Mouse (Mus musculus): ENCODE results near the gene Cpped1. TPM values are rescaled to one million over a fixed set of nuclear protein-coding genes. Genes with fewer than 3 reads are reported as not detected.

The Cpped1 gene
- polyA plus RNA-seq, 1 experiment: not detected

DNA sequence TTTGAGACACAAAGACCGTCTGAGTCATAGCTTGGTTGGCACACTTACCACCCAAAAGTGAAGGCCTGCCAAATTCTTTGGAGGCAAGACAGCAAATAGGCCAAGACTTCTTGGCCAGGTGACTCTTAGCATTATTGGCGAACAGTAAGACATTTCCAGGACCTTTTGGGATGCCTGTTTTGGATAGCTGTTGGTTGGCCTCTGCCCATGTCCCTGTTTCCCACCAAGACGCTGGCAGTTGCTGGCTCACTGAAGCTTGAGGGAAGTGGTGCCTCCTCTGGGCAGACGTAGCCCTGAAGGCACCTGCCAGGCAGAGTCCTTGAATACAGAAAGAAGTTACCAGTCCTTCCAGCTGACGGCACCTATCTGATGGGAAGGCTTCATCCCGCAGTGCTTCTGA, 8.9 kb downstream of the Cpped1 start:
- no peak for TF ChIP-seq POLR2A (IDR thresholded peaks at IDR 0.05; ENCODE audit: insufficient read depth, low read depth, low read length)
- no peak for TF ChIP-seq CTCF (IDR thresholded peaks at IDR 0.05; ENCODE audit: insufficient read depth, low read depth, low read length)
- H3K4me3 ChIP-seq (ENCODE audit: insufficient read depth, low read depth, low read length): no peak overlapping the region
- H3K27ac ChIP-seq (ENCODE audit: insufficient read depth, low read depth, low read length): no peak overlapping the region
- H3K4me1 ChIP-seq (ENCODE audit: control insufficient read depth, insufficient read depth, low read length): no peaks in the 10 kb centered on the region
- 79% methylated on average over 6 of the region's 6 CpGs for WGBS

DNA sequence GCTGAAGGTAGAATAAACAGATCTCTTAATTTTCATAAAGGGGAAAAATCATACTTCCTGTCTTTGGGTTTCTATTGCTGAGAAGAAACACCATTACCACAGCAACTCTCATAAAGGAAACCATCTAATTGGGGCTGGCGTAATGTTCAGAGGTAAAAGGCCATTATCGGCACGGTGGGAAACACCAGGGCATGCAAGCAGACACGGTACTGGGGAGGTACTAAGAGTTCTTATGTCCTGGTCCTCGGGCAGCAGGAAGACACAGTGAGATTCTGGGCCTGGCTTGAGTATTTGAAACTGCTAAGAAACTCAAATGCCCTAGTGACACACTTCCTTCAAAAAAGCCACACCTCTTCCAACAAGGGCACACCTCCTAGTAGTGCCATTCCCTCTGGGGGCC, 12.8 kb downstream of the Cpped1 start:
- Histone ChIP-seq H3K4me1 (ENCODE audit: control insufficient read depth, insufficient read depth, low read length) (no peaks in the 10 kb centered on the region), H3K4me3 (ENCODE audit: insufficient read depth, low read depth, low read length) (no peak overlapping the region), H3K27ac (ENCODE audit: insufficient read depth, low read depth, low read length) (no peak overlapping the region)
- TF ChIP-seq POLR2A (IDR thresholded peaks at IDR 0.05; ENCODE audit: insufficient read depth, low read depth, low read length) (no peak), CTCF (IDR thresholded peaks at IDR 0.05; ENCODE audit: insufficient read depth, low read depth, low read length) (no peak)
- WGBS: 90% methylated on average over 5 of the region's 5 CpGs

DNA sequence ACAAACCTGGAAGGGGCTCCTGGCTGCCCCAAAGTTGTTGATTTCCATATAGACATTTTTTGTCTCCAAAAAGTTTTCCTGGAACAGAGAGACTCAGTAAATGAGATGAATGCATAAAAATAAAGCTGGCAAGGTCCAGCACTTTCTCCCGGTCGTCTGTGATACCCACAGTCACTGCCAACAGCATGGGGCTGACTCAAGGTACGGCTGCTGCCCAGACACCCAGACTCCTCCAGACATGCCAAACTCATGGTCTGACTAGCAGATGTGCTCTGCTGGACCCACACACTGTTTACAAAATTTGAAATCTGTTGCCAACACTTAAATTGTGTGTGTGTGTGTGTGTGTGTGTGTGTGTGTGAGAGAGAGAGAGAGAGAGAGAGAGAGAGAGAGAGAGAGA, 14.4 kb downstream of the Cpped1 start:
- TF ChIP-seq CTCF (IDR thresholded peaks at IDR 0.05; ENCODE audit: insufficient read depth, low read depth, low read length) (no peak), POLR2A (IDR thresholded peaks at IDR 0.05; ENCODE audit: insufficient read depth, low read depth, low read length) (no peak)

DNA sequence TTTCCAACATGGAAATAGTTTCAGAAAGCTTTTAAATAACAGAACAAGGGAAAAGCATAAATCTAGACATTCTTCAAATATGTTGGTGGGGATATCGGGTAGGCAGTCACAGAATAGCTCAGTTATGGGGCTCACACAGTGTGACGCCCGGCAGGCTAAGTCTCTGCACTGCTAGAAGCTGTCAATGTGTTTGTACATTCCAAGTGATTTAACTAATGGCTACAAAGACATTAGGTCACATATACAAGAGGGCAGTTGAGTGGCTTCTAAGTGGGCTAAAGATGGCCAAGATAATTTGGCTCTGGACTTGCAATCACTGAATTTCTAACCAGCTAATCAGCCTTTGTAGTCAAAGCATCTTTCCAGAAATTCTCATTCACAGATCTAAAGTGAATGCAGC, 19.1 kb downstream of the Cpped1 start:
- TF ChIP-seq CTCF (IDR thresholded peaks at IDR 0.05; ENCODE audit: insufficient read depth, low read depth, low read length): no peak
- no peak for TF ChIP-seq POLR2A (IDR thresholded peaks at IDR 0.05; ENCODE audit: insufficient read depth, low read depth, low read length)
- H3K27ac ChIP-seq (ENCODE audit: insufficient read depth, low read depth, low read length): no peak overlapping the region
- WGBS: 82% methylated on average over 3 of the region's 3 CpGs
- no peak overlapping the region for H3K4me3 ChIP-seq (ENCODE audit: insufficient read depth, low read depth, low read length)
- peaks cover 3% of the 10 kb centered on the region for H3K4me1 ChIP-seq (ENCODE audit: control insufficient read depth, insufficient read depth, low read length)

More for the DNA sequence above, 14.4 kb downstream of the Cpped1 start:
- WGBS: 64% methylated on average over 3 of the region's 3 CpGs
- no peak overlapping the region for H3K4me3 ChIP-seq (ENCODE audit: insufficient read depth, low read depth, low read length)
- H3K27ac ChIP-seq (ENCODE audit: insufficient read depth, low read depth, low read length): no peak overlapping the region
- H3K4me1 ChIP-seq (ENCODE audit: control insufficient read depth, insufficient read depth, low read length): no peaks in the 10 kb centered on the region

DNA sequence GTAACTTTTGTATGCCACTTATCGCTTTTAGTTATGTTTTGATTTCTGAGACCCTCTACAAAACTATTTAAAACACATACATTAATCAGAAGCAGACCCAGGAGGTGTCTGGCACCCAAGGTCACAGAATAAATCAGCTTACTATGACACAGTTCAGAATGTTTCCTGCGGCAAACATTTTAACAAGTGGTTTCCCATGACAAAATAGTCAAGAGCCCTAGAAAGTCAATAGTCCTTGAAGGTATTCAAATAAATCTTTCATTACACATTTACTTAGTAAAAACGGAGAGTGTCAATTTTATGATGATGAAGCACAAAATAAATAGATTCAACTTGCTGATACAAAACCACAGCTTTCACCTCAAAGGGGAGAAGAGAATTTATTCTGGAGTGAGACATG, 19.5 kb downstream of the Cpped1 start:
- no peak overlapping the region for H3K4me3 ChIP-seq (ENCODE audit: insufficient read depth, low read depth, low read length)
- TF ChIP-seq POLR2A (IDR thresholded peaks at IDR 0.05; ENCODE audit: insufficient read depth, low read depth, low read length) (no peak), CTCF (IDR thresholded peaks at IDR 0.05; ENCODE audit: insufficient read depth, low read depth, low read length) (no peak)
- 95% methylated on average over 3 of the region's 3 CpGs for WGBS
- H3K4me1 ChIP-seq (ENCODE audit: control insufficient read depth, insufficient read depth, low read length): peaks cover 3% of the 10 kb centered on the region
- H3K27ac ChIP-seq (ENCODE audit: insufficient read depth, low read depth, low read length): no peak overlapping the region

DNA sequence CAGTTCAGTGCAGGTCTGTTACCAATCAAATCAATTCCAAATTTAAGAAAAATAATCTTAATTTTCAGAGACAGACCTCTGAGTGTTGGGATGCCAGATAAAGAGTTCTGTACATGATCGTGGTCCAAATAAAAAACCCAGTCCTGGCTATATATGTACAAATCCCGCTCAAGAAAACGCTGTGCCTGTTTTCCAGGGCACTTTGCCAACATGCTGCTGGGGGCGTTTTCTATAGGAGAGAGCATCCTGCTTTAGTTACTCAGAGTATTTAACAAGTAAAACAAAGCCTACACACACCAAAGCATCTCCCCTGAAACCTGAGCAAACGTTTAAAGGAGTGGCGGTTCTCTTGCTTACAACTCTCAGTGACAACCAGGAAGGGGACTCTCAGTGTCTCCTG, 27.4 kb downstream of the Cpped1 start:
- Histone ChIP-seq H3K4me3 (ENCODE audit: insufficient read depth, low read depth, low read length) (no peak overlapping the region), H3K27ac (ENCODE audit: insufficient read depth, low read depth, low read length) (no peak overlapping the region), H3K4me1 (ENCODE audit: control insufficient read depth, insufficient read depth, low read length) (no peaks in the 10 kb centered on the region)
- TF ChIP-seq CTCF (IDR thresholded peaks at IDR 0.05; ENCODE audit: insufficient read depth, low read depth, low read length) (no peak), POLR2A (IDR thresholded peaks at IDR 0.05; ENCODE audit: insufficient read depth, low read depth, low read length) (no peak)
- 26% methylated on average over 6 of the region's 6 CpGs for WGBS

DNA sequence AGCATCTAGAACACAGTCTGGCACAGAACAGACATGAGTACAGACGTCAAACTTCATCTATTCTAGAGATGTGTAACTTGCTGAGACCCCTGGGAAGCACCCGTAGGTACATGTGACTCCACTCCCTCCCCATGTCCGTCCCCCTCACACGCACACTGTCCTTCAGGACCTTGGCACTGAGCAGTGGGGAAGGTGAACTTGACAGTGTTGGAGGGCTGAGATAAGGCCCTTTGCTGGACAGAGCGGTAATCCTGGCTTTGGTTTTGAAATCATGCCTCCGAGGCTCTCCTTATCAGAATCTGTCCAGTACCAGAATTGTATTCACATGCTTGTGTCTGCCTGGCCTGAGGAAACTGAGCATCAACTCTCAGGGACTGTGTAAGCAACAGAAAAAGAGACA, 28.8 kb downstream of the Cpped1 start:
- 93% methylated on average over 6 of the region's 6 CpGs for WGBS
- Histone ChIP-seq H3K4me1 (ENCODE audit: control insufficient read depth, insufficient read depth, low read length) (no peaks in the 10 kb centered on the region), H3K4me3 (ENCODE audit: insufficient read depth, low read depth, low read length) (no peak overlapping the region), H3K27ac (ENCODE audit: insufficient read depth, low read depth, low read length) (no peak overlapping the region)
- no peak for TF ChIP-seq POLR2A (IDR thresholded peaks at IDR 0.05; ENCODE audit: insufficient read depth, low read depth, low read length)
- no peak for TF ChIP-seq CTCF (IDR thresholded peaks at IDR 0.05; ENCODE audit: insufficient read depth, low read depth, low read length)

DNA sequence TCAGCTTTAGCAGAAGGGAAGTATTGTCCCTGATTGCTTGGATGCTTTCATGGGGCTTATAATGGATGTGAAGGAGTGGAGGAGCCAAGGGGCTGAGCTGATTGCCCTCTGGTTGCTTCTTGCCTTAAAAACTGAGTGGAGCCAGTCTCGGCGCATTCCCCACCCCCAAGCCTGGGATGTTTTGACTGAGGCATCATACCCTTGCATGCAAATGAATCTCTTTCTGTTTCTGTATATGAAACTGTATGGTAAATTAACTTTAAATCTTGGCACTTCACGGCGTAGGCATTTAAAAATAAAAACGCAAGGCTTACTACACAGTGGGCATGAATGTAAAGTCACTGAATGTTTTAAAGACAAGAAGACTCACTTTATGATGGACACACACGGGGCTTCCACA, 30.0 kb downstream of the Cpped1 start:
- no peak overlapping the region for H3K4me3 ChIP-seq (ENCODE audit: insufficient read depth, low read depth, low read length)
- H3K27ac ChIP-seq (ENCODE audit: insufficient read depth, low read depth, low read length): no peak overlapping the region
- WGBS: 92% methylated on average over 6 of the region's 6 CpGs
- TF ChIP-seq CTCF (IDR thresholded peaks at IDR 0.05; ENCODE audit: insufficient read depth, low read depth, low read length): no peak
- TF ChIP-seq POLR2A (IDR thresholded peaks at IDR 0.05; ENCODE audit: insufficient read depth, low read depth, low read length): no peak
- no peaks in the 10 kb centered on the region for H3K4me1 ChIP-seq (ENCODE audit: control insufficient read depth, insufficient read depth, low read length)

DNA sequence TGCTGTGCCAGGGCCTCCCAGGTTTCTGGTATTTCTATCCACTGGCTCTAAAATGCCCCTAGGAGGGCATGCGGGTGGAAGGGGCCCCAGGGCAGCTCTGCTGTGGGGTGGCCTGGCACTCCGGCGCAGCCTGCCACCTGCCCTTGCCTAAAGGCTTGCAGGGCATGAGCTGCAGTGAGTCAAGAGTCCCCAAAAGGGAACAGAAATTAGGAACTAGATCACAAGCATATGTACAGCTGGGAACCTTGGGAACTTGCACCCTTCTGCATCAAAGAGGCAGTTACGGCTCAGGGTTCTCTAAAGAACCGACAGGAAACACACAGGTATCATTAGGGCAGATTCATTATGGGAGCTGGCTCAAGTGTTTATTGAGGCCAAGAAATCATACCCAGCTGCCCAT, 34.0 kb downstream of the Cpped1 start:
- TF ChIP-seq POLR2A (IDR thresholded peaks at IDR 0.05; ENCODE audit: insufficient read depth, low read depth, low read length) (no peak), CTCF (IDR thresholded peaks at IDR 0.05; ENCODE audit: insufficient read depth, low read depth, low read length) (no peak)
- Histone ChIP-seq H3K4me1 (ENCODE audit: control insufficient read depth, insufficient read depth, low read length) (no peaks in the 10 kb centered on the region), H3K27ac (ENCODE audit: insufficient read depth, low read depth, low read length) (no peak overlapping the region), H3K4me3 (ENCODE audit: insufficient read depth, low read depth, low read length) (no peak overlapping the region)
- 87% methylated on average over 5 of the region's 5 CpGs for WGBS

DNA sequence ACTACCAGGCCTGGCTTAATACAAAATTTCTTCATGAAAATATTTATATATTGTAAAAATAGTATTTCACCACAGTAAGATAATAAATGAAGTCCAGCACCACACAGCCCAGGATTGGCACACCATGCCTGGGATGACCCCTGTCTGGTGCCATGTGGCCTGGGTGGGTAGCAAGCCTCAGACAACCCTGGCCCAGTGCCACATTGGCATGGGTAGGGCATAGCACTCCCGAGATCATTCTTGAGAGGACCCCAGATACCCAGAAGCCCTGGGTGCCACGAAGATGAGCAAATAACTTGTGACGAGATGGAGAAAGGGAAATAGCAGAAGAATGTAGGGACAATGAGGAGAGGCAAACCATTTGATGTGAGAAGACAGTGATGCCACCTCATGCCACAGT, 36.0 kb downstream of the Cpped1 start:
- H3K4me3 ChIP-seq (ENCODE audit: insufficient read depth, low read depth, low read length): no peak overlapping the region
- no peak overlapping the region for H3K27ac ChIP-seq (ENCODE audit: insufficient read depth, low read depth, low read length)
- TF ChIP-seq CTCF (IDR thresholded peaks at IDR 0.05; ENCODE audit: insufficient read depth, low read depth, low read length) (no peak), POLR2A (IDR thresholded peaks at IDR 0.05; ENCODE audit: insufficient read depth, low read depth, low read length) (no peak)
- no peaks in the 10 kb centered on the region for H3K4me1 ChIP-seq (ENCODE audit: control insufficient read depth, insufficient read depth, low read length)
- 85% methylated on average over 3 of the region's 3 CpGs for WGBS

All from olfactory bulb, adult 2 months (tissue).